Mouse (Mus musculus) spleen, adult 18-20 months (tissue): Measurements from ENCODE around the gene Macrod2.

Source experiments
- DNase-seq, 2 experiments: peaks; one replicate each; pipeline ENCODE4 v3.0.0; 2022; ENCODE audit warnings: mixed read lengths in 2 of 2

Macrod2 gene

GRCm38 (mm10) chr2:142058751-142059090 lies 1663.6 kb downstream of the Macrod2 start:
- no peak for DNase-seq

GRCm38 (mm10) chr2:142108947-142109346 lies 1713.8 kb downstream of the Macrod2 start:
- DNase-seq: no peak

- DNase-seq: no peak
Observed at GRCm38 (mm10) chr2:142116623-142117022, 1721.5 kb downstream of the Macrod2 start.

- DNase-seq: no peak
Observed at GRCm38 (mm10) chr2:142128109-142128508, 1733.0 kb downstream of the Macrod2 start.

GRCm38 (mm10) chr2:142129166-142129565 lies 1734.1 kb downstream of the Macrod2 start:
- no peak for DNase-seq

GRCm38 (mm10) chr2:142149310-142149709 lies 1754.2 kb downstream of the Macrod2 start:
- no peak for DNase-seq

GRCm38 (mm10) chr2:142163506-142164275 lies 1768.6 kb downstream of the Macrod2 start:
- no peak for DNase-seq

GRCm38 (mm10) chr2:142169649-142170048 lies 1774.5 kb downstream of the Macrod2 start:
- DNase-seq: no peak

- DNase-seq: no peak
Observed at GRCm38 (mm10) chr2:142172706-142173105, 1777.6 kb downstream of the Macrod2 start.

GRCm38 (mm10) chr2:142174039-142174438 lies 1778.9 kb downstream of the Macrod2 start:
- no peak for DNase-seq

GRCm38 (mm10) chr2:142186922-142187321 lies 1791.8 kb downstream of the Macrod2 start:
- no peak for DNase-seq

GRCm38 (mm10) chr2:142187428-142187827 lies 1792.3 kb downstream of the Macrod2 start:
- DNase-seq: no peak

GRCm38 (mm10) chr2:142217371-142217770 lies 1822.3 kb downstream of the Macrod2 start:
- no peak for DNase-seq

GRCm38 (mm10) chr2:142222137-142222921 lies 1827.2 kb downstream of the Macrod2 start:
- no peak for DNase-seq

- DNase-seq: no peak
Observed at GRCm38 (mm10) chr2:142222926-142223325, 1827.8 kb downstream of the Macrod2 start.

GRCm38 (mm10) chr2:142230985-142231549 lies 1836.0 kb downstream of the Macrod2 start:
- DNase-seq: no peak

GRCm38 (mm10) chr2:142232828-142233227 lies 1837.7 kb downstream of the Macrod2 start:
- DNase-seq: no peak

GRCm38 (mm10) chr2:142243483-142243882 lies 1848.4 kb downstream of the Macrod2 start:
- no peak for DNase-seq

GRCm38 (mm10) chr2:142250383-142250782 lies 1855.3 kb downstream of the Macrod2 start:
- DNase-seq: no peak

- no peak for DNase-seq
Observed at GRCm38 (mm10) chr2:142251518-142251917, 1856.4 kb downstream of the Macrod2 start.

- DNase-seq: peak in 1 of 2 experiments; percentile 3
Observed at GRCm38 (mm10) chr2:142253913-142254312, 1858.8 kb downstream of the Macrod2 start.

GRCm38 (mm10) chr2:142254566-142254965 lies 1859.5 kb downstream of the Macrod2 start:
- DNase-seq: no peak

GRCm38 (mm10) chr2:142257501-142257900 lies 1862.4 kb downstream of the Macrod2 start:
- DNase-seq: no peak

- no peak for DNase-seq
Observed at GRCm38 (mm10) chr2:142261046-142261445, 1865.9 kb downstream of the Macrod2 start.
